Mouse (Mus musculus): ENCODE measurements around the gene Rnasel. TPM values are rescaled to one million over a fixed set of nuclear protein-coding genes. Genes with fewer than 3 reads are reported as not detected.

Rnasel gene
- polyA plus RNA-seq, 1 experiment from 2014 or later, result 15.7 TPM

DNA sequence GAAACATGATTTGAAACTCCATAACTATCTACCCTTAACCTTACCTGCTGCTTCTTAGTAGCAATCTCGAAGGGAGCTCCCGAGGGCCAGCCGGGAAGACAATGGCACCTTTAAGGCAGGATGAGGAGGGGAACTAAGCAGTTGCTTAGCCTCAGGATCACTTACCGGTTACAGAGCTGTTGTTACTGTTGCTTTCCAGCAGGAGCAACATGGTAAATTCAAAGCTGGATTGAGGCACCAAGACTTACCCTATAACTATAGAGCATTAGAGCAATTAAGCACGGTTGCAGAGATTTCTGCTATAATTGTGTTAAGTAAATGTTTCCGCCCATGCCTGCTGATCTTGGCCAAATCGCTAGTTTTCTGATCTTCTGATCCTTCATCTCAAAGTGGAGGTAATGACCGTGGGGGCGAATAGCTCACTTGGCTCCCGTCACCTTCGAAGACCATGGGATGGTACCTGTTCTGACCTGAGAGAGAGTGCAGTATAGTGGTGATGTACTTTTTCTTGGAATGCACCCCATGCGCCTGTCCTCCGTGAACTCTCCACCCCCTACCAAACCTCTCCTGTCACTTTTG is 9.7 kb upstream of the Rnasel start:
- ATAC-seq (peak; percentile 30), DNase-seq (no peak)
- peak overlapping the region; percentile 56 for H3K4me3 ChIP-seq (ENCODE audit: low read depth, low read length)
- TF ChIP-seq EP300 (IDR thresholded peaks at IDR 0.05; ENCODE audit: low read depth) (no peak), CTCF (IDR thresholded peaks at IDR 0.05; ENCODE audit: low read depth) (no peak)
- H3K9ac ChIP-seq (replicated peaks), result peak overlapping the region; percentile 75
- no peaks in the 10 kb centered on the region for H3K9me3 ChIP-seq (ENCODE audit: low read length)
- WGBS (ENCODE audit: insufficient replicate concordance), result 17% methylated on average over 13 of the region's 13 CpGs
- no peak overlapping the region for H3K27ac ChIP-seq (ENCODE audit: low read depth)
- peaks cover 23% of the 10 kb centered on the region for H3K27me3 ChIP-seq (ENCODE audit: insufficient read depth, low read length)
- peak overlapping the region; percentile 55 for H3K4me2 ChIP-seq (ENCODE audit: low read depth, low read length)
- no peaks in the 10 kb centered on the region; the same call in 1 of the 2 replicates for H3K4me1 ChIP-seq (ENCODE audit: insufficient read depth)
- peaks cover 3% of the 10 kb centered on the region; the same call in 1 of the 2 replicates for H3K36me3 ChIP-seq (replicated peaks; ENCODE audit: insufficient read depth, low read length)

DNA sequence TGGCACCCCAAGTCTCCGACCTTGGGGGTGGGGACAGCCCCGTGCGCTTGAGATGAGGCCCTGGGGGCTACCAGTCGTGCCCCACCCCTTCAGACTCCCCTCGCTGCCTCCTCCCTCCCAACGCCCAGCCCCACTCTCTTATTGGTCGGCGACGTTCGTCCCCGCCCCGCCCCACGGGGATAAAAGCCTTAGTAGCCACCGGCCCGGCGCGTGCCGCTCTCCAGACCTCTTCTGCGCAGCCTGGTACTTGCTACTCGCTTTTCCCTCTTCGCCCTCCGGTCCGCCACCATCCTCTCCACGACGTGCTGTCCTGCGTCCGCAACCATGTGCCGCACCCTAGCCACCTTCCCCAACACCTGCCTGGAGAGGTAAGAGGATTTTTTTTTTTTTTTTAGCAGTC is 9.1 kb upstream of the Rnasel start, which contains the start of gene Rgs16:
TSS of gene Rgs16 (plus strand) at position 205 of the 400 bp plus-strand sequence.
- peak; percentile 79 for ATAC-seq
- Histone ChIP-seq H3K4me2 (ENCODE audit: low read depth, low read length) (peak within 1 kb of the TSS; percentile 55), H3K9ac (replicated peaks) (peak within 1 kb of the TSS; percentile 75), H3K4me1 (ENCODE audit: insufficient read depth) (no peaks in the 10 kb centered on the region; the same call in 1 of the 2 replicates), H3K36me3 (replicated peaks; ENCODE audit: insufficient read depth, low read length) (peaks cover 3% of the 10 kb centered on the region; the same call in 1 of the 2 replicates), H3K27me3 (ENCODE audit: insufficient read depth, low read length) (peaks cover 23% of the 10 kb centered on the region), H3K4me3 (ENCODE audit: low read depth, low read length) (peak within 1 kb of the TSS; percentile 56), H3K9me3 (ENCODE audit: low read length) (no peaks in the 10 kb centered on the region), H3K27ac (ENCODE audit: low read depth) (peak within 1 kb of the TSS; percentile 61)
- whole genome bisulfite sequencing (ENCODE audit: insufficient replicate concordance), result under 1% methylated on average over 28 of the region's 28 CpGs
- peak; percentile 86 for DNase-seq
- no peak for TF ChIP-seq CTCF (IDR thresholded peaks at IDR 0.05; ENCODE audit: low read depth)
- TF ChIP-seq EP300 (IDR thresholded peaks at IDR 0.05; ENCODE audit: low read depth), result 0 out of 2 replicates have a peak, but pooled peaks have one; percentile 8

DNA sequence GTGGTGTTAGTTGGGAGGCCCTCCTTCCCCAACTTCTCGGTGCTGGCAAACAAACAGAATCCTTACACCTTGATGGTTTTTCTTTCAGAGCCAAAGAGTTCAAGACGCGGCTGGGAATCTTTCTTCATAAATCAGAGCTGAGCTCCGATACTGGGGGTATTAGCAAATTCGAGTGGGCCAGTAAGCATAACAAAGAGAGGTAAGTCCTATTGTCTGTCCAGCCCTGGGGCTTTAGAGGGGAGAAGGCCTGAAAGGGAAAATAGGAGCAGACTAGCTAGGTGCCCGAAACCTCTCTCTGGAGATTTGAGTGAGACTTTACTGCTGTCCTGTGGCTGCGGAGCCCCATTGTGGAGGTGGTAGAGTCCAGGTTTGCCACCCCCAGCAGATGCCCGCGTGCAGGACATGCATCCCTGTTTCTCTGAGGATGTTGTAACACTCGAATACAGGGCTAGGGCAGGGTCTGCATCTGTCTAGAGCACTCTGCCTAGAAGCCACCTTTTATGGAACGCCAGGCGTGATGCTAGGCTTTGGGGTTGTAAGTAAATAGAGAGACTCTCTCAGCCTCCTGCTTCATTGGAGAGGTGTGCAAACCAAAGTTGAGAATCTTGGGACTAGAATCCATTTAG is 8.3 kb upstream of the Rnasel start:
- peak overlapping the region; percentile 61 for H3K27ac ChIP-seq (ENCODE audit: low read depth)
- no peaks in the 10 kb centered on the region for H3K9me3 ChIP-seq (ENCODE audit: low read length)
- TF ChIP-seq CTCF (IDR thresholded peaks at IDR 0.05; ENCODE audit: low read depth) (no peak), EP300 (IDR thresholded peaks at IDR 0.05; ENCODE audit: low read depth) (no peak)
- H3K9ac ChIP-seq (replicated peaks), result peak overlapping the region; percentile 75
- peaks cover 3% of the 10 kb centered on the region; the same call in 1 of the 2 replicates for H3K36me3 ChIP-seq (replicated peaks; ENCODE audit: insufficient read depth, low read length)
- no peaks in the 10 kb centered on the region; the same call in 1 of the 2 replicates for H3K4me1 ChIP-seq (ENCODE audit: insufficient read depth)
- peak overlapping the region; percentile 56 for H3K4me3 ChIP-seq (ENCODE audit: low read depth, low read length)
- H3K4me2 ChIP-seq (ENCODE audit: low read depth, low read length), result peak overlapping the region; percentile 55
- ATAC-seq (no peak), DNase-seq (no peak)
- 42% methylated on average over 12 of the region's 12 CpGs for WGBS (ENCODE audit: insufficient replicate concordance)
- peaks cover 23% of the 10 kb centered on the region for H3K27me3 ChIP-seq (ENCODE audit: insufficient read depth, low read length)

DNA sequence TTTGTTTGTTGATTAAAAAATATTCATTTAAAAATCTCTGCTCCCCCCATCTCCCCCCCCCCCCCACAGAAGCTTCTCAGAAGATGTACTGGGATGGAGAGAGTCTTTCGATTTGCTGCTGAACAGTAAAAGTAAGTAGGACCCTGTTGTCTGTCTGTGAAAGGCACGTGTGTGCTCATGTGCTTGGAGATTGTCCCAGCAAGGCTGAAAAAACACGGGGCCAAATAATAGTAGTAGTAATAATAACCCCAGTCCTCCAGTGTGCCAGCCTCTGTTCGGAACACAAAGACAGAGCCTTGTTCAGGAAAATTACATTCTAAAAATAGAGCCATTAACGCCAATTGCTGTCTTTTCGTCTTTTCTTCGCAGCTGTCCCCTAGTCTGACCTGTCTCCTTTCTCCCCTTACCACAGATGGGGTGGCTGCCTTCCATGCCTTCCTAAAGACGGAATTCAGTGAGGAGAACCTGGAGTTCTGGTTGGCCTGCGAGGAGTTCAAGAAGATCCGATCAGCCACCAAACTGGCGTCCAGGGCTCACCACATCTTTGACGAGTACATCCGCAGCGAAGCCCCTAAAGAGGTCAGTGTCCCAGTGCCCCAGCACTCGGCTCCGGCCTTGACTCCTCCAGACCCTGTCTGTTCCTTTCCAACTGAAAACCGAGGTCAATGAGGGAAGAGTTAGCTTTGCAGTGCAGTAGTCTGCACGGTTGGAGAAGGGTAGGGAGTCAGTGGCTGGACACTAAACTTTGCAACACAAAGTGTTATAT is 7.5 kb upstream of the Rnasel start:
- Histone ChIP-seq H3K27me3 (ENCODE audit: insufficient read depth, low read length) (peaks cover 23% of the 10 kb centered on the region), H3K4me2 (ENCODE audit: low read depth, low read length) (peak overlapping the region; percentile 55), H3K4me1 (ENCODE audit: insufficient read depth) (no peaks in the 10 kb centered on the region; the same call in 1 of the 2 replicates), H3K4me3 (ENCODE audit: low read depth, low read length) (peak overlapping the region; percentile 56), H3K27ac (ENCODE audit: low read depth) (peak overlapping the region; percentile 49), H3K9ac (replicated peaks) (peak overlapping the region; percentile 75), H3K9me3 (ENCODE audit: low read length) (no peaks in the 10 kb centered on the region), H3K36me3 (replicated peaks; ENCODE audit: insufficient read depth, low read length) (peaks cover 3% of the 10 kb centered on the region; the same call in 1 of the 2 replicates)
- DNase-seq, result no peak
- WGBS (ENCODE audit: insufficient replicate concordance), result 70% methylated on average over 18 of the region's 18 CpGs
- no peak for ATAC-seq
- no peak for TF ChIP-seq CTCF (IDR thresholded peaks at IDR 0.05; ENCODE audit: low read depth)
- no peak for TF ChIP-seq EP300 (IDR thresholded peaks at IDR 0.05; ENCODE audit: low read depth)

DNA sequence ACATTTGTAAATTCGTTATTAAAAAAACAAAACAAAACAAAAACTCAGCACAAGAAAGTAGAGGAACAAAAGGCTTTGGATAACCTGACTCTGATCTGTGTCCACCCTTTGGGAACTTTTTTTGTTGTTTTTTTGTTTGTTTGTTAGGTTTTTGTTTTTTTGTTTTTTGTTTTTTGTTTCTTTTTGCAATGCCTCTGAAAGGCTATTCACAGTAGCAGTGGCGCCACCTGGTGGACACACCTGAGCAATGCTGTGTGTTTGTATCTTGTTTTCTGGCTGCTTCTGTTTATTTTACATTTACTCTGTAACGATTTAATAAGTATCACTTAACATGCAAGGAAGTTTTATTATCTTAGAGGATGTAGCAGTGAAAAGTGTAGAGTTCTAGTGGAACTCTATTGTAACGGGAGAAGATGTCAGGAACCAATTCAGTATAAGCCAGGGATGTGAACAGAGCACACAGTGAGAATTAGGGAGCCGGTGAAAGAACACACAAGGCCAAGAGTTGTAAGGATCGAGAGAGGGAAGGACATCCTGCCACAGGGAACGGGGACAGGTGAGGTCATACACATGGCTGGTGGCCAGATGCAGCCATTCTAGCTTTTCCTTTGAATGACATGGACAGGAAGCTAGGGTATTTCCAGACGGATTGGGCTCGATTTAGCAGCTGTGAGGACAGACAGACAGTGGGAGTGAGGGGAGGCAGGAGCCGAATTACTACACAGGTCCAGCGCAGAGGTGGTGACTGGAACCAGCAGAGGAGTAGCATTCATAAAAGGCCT is 6.7 kb upstream of the Rnasel start:
- DNase-seq (peak; percentile 81), ATAC-seq (no peak)
- H3K36me3 ChIP-seq (replicated peaks; ENCODE audit: insufficient read depth, low read length), result peaks cover 3% of the 10 kb centered on the region; the same call in 1 of the 2 replicates
- no peaks in the 10 kb centered on the region for H3K9me3 ChIP-seq (ENCODE audit: low read length)
- peak overlapping the region; percentile 75 for H3K9ac ChIP-seq (replicated peaks)
- H3K27ac ChIP-seq (ENCODE audit: low read depth), result peak overlapping the region; percentile 49; the same call in 1 of the 2 replicates
- 42% methylated on average over 11 of the region's 11 CpGs for whole genome bisulfite sequencing (ENCODE audit: insufficient replicate concordance)
- no peak for TF ChIP-seq EP300 (IDR thresholded peaks at IDR 0.05; ENCODE audit: low read depth)
- peak; percentile 91 for TF ChIP-seq CTCF (IDR thresholded peaks at IDR 0.05; ENCODE audit: low read depth)
- no peaks in the 10 kb centered on the region; the same call in 1 of the 2 replicates for H3K4me1 ChIP-seq (ENCODE audit: insufficient read depth)
- H3K4me3 ChIP-seq (ENCODE audit: low read depth, low read length), result peak overlapping the region; percentile 56; the same call in 1 of the 2 replicates
- peaks cover 23% of the 10 kb centered on the region for H3K27me3 ChIP-seq (ENCODE audit: insufficient read depth, low read length)
- peak overlapping the region; percentile 55 for H3K4me2 ChIP-seq (ENCODE audit: low read depth, low read length)

Data from liver, postnatal 0 days (tissue).